8 mouse cellular contexts compared by ENCODE assay signal in genomic region chr19:32470059-32470497, GRCm38 (mm10). TPM values are rescaled to one million over a fixed set of nuclear protein-coding genes. Genes with fewer than 3 reads are reported as not detected.
A peak's percentile ranks its signal among the peaks of the same experiment; 100 is the strongest.
DNase-seq lines count a peak whose midpoint lies in the region; ATAC-seq lines count a peak whose summit lies in the region.

No protein-coding gene starts in this region.

- H3K27ac ChIP-seq in liver, embryonic 11.5 days (ENCODE audit: low read depth, low read length) = no peak overlapping the region
- no peak overlapping the region for H3K27ac ChIP-seq in neural tube, embryonic 11.5 days (ENCODE audit: low read depth, low read length)

- H3K4me2 ChIP-seq in liver, embryonic 11.5 days = no peak overlapping the region
- no peak overlapping the region for H3K4me2 ChIP-seq in neural tube, embryonic 11.5 days (ENCODE audit: low read depth)

- H3K9me3 ChIP-seq in liver, embryonic 11.5 days (ENCODE audit: control insufficient read depth, low read length) = no peaks in the 10 kb centered on the region
- 0 out of 2 replicates have a peak, but pooled peaks cover 3% of the 10 kb centered on the region for H3K9me3 ChIP-seq in neural tube, embryonic 11.5 days (ENCODE audit: control insufficient read depth, low read length)

- 37% methylated on average over 6 of the region's 6 CpGs for WGBS in liver, embryonic 11.5 days
- WGBS in neural tube, embryonic 11.5 days = 54% methylated on average over 6 of the region's 6 CpGs

- no peak overlapping the region for H3K9ac ChIP-seq in liver, embryonic 11.5 days (ENCODE audit: low read depth, low read length)
- no peak overlapping the region for H3K9ac ChIP-seq in neural tube, embryonic 11.5 days (ENCODE audit: low read length)

- H3K4me3 ChIP-seq in liver, embryonic 11.5 days (ENCODE audit: low read depth, low read length) = no peak overlapping the region
- H3K4me3 ChIP-seq in neural tube, embryonic 11.5 days (ENCODE audit: low read depth, low read length) = no peak overlapping the region

- DNase-seq in adrenal gland, adult 18-20 months (ENCODE audit: low spot score in 2 of 2) = peak; percentile 26 to 32
- no peak for DNase-seq in adrenal gland, adult 8-10 months
- peak; percentile 30 to 48 for DNase-seq in spleen, postnatal 36 days (ENCODE audit: low spot score in 2 of 2)
- DNase-seq in spleen, adult 12 weeks (ENCODE audit: low spot score) = no peak
- DNase-seq in cerebellum, postnatal 14 days = peak; percentile 74 to 77
- DNase-seq in liver, embryonic 11.5 days (ENCODE audit: low spot score) = no peak
- DNase-seq in neural tube, embryonic 11.5 days (ENCODE audit: low spot score) = peak; percentile 51

- H3K36me3 ChIP-seq in liver, embryonic 11.5 days (ENCODE audit: control insufficient read depth, insufficient read depth, low read length) = no peaks in the 10 kb centered on the region
- H3K36me3 ChIP-seq in neural tube, embryonic 11.5 days (ENCODE audit: control insufficient read depth, insufficient read depth, low read length) = no peaks in the 10 kb centered on the region

- H3K27me3 ChIP-seq in liver, embryonic 11.5 days (replicated peaks; ENCODE audit: control insufficient read depth, insufficient read depth, low read length) = no peaks in the 10 kb centered on the region
- H3K27me3 ChIP-seq in neural tube, embryonic 11.5 days (ENCODE audit: control insufficient read depth, insufficient read depth, low read length) = no peaks in the 10 kb centered on the region

- peak; percentile 50 for ATAC-seq in inflammation-experienced regulatory T-cells, adult 6 months
- peak; percentile 41; the same call in 1 of the 2 replicates for ATAC-seq in liver, embryonic 11.5 days (replicated peaks; ENCODE audit: low FRiP score)
- ATAC-seq in neural tube, embryonic 11.5 days (ENCODE audit: insufficient read depth, low FRiP score, low TSS enrichment) = no peak

- H3K4me1 ChIP-seq in liver, embryonic 11.5 days (replicated peaks; ENCODE audit: control insufficient read depth, insufficient read depth, low read length) = no peaks in the 10 kb centered on the region
- no peaks in the 10 kb centered on the region for H3K4me1 ChIP-seq in neural tube, embryonic 11.5 days (ENCODE audit: control insufficient read depth, insufficient read depth, low read length)

RNA-seq across cellular contexts. Expression of gene Rpl9-ps6, which starts 3.7 kb away (rescaled TPM):
- total RNA-seq in adrenal gland, adult 18-20 months (2021) = 10 to 100 TPM; 57.3 to 98.9 TPM
- 10 to 100 TPM; 44.4 to 58.7 (median 53.0) TPM for total RNA-seq in adrenal gland, adult 8-10 months (2022)
- 100 to 1,000 TPM; 239 to 553 (median 263) TPM for polyA plus RNA-seq in inflammation-experienced regulatory T-cells, adult 6 months (2017; shearing (Covaris generic))
- polyA plus RNA-seq in liver, embryonic 11.5 days (2014; fragmentation: Nextera tagmentation; extraction: Ambion mirVana) = 144 and 148 TPM in 2 replicates
- polyA plus RNA-seq in neural tube, embryonic 11.5 days (2014; fragmentation: Nextera tagmentation; extraction: Ambion mirVana) = 97.9 and 104 TPM in 2 replicates

RNA-seq across cellular contexts. Expression of gene Minpp1, which starts 15.5 kb away (rescaled TPM):
- total RNA-seq in adrenal gland, adult 18-20 months (2021) = 10 to 100 TPM; 27.9 to 38.8 TPM
- 10 to 100 TPM; 36.3 to 47.2 (median 39.0) TPM for total RNA-seq in adrenal gland, adult 8-10 months (2022)
- 10 to 100 TPM in 2 of 3 experiments, 1 to 10 TPM in 1; 8.0 to 12.0 (median 11.6) TPM for polyA plus RNA-seq in inflammation-experienced regulatory T-cells, adult 6 months (2017; shearing (Covaris generic))
- 137 and 153 TPM in 2 replicates for polyA plus RNA-seq in liver, embryonic 11.5 days (2014; fragmentation: Nextera tagmentation; extraction: Ambion mirVana)
- polyA plus RNA-seq in neural tube, embryonic 11.5 days (2014; fragmentation: Nextera tagmentation; extraction: Ambion mirVana) = 67.2 and 71.1 TPM in 2 replicates

Comparison
In these comparisons a context has a peak if more than half of its experiments do, and no peak if none do; other contexts are left out.
1. DNase-seq: peak in adrenal gland, adult 18-20 months (2 of 2), spleen, postnatal 36 days (2 of 2), cerebellum, postnatal 14 days (2 of 2) and neural tube, embryonic 11.5 days (single experiment); none in adrenal gland, adult 8-10 months (single experiment), spleen, adult 12 weeks (single experiment) and liver, embryonic 11.5 days (single experiment).